Mouse (Mus musculus) kidney, embryonic 16.5 days (tissue): ENCODE data around the gene Fat3. TPM values are rescaled to one million over a fixed set of nuclear protein-coding genes. Genes with fewer than 3 reads are reported as not detected.

Experiments
- ATAC-seq: fragments of 200-750 bp; cut with Nextera tagmentation; 2 replicates; pipeline ENCODE4 v1.8.0; 2017; ENCODE audit warnings: moderate TSS enrichment; ENCODE audit not compliant: low FRiP score, low TSS enrichment
- H3K27ac ChIP-seq: fragments of 300-500 bp; sonication (generic); 2 replicates; pipeline ENCODE4 v1.5.1; 2014; ENCODE audit warnings: low read length
- H3K27me3 ChIP-seq: fragments of 300-500 bp; sonication (generic); 2 replicates; pipeline ENCODE4 v1.6.1; 2014; ENCODE audit warnings: low read length, control low read depth, mixed read lengths; ENCODE audit not compliant: insufficient read depth
- H3K36me3 ChIP-seq: fragments of 300-500 bp; sonication (generic); 2 replicates; pipeline ENCODE4 v1.6.1; 2014; ENCODE audit warnings: low read length, control low read depth, mixed read lengths; ENCODE audit not compliant: insufficient read depth
- H3K4me1 ChIP-seq: fragments of 300-500 bp; sonication (generic); 2 replicates; pipeline ENCODE4 v1.6.1; 2014; ENCODE audit warnings: low read length, control low read depth, mixed read lengths; ENCODE audit not compliant: insufficient read depth
- H3K4me2 ChIP-seq: fragments of 300-500 bp; sonication (generic); replicated peaks from 2 replicates; pipeline ENCODE4 v1.6.1; 2014; ENCODE audit warnings: low read depth, low read length
- H3K4me3 ChIP-seq: fragments of 300-500 bp; sonication (generic); 2 replicates; pipeline ENCODE4 v1.5.1; 2014; ENCODE audit warnings: mild to moderate bottlenecking, low read length
- H3K9ac ChIP-seq: fragments of 300-500 bp; sonication (generic); replicated peaks from 2 replicates; pipeline ENCODE4 v1.6.1; 2014; ENCODE audit warnings: low read length
- H3K9me3 ChIP-seq: fragments of 300-500 bp; sonication (generic); 2 replicates; pipeline ENCODE4 v1.6.1; 2016; ENCODE audit warnings: low read length, control low read depth
- whole genome bisulfite sequencing: fragments of 180-500 bp; shearing (Covaris S2); extraction: QIAGEN DNeasy Blood & Tissue Kit; methylation state at CpG from one replicate; pipeline ENCODE4 v1.1.7; 2014; 5-methylcytosine and 5-hydroxymethylcytosine counted together
- polyA plus RNA-seq: library from polyadenylated mRNA; unstranded; fragments of >200 nt; fragmentation: Nextera tagmentation; extraction: Ambion mirVana; gene quantifications from 2 replicates; pipeline ENCODE4 v1.2.1, GENCODE M21; 2015

The Fat3 gene
- polyA plus RNA-seq, 1 experiment from 2014 or later: 3.3 TPM

DNA sequence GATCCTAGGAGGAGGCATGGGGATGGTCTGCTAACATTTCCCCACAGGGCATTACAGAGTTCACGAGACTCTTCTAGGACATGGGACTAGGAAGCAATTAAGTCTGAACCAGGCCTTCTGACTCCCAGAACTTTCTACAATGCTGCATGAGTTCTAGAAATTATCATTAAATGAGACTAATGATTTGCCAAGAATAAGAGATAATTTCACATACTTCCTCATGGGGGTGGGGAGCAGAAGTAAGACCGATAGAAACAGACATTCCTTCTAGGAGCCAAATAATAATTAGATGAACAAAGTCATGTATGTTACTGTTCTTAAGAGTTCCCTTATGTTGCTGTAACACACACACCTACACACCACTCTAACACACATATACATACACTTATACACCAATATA, 572.8 kb downstream of the Fat3 start:
- Histone ChIP-seq H3K9ac (no peak overlapping the region), H3K4me1 (no peaks in the 10 kb centered on the region), H3K9me3 (no peaks in the 10 kb centered on the region), H3K4me3 (no peak overlapping the region), H3K27me3 (no peaks in the 10 kb centered on the region), H3K27ac (no peak overlapping the region), H3K36me3 (no peaks in the 10 kb centered on the region), H3K4me2 (no peak overlapping the region)
- WGBS: 73% methylated on average over 2 of the region's 2 CpGs
- no peak for ATAC-seq

DNA sequence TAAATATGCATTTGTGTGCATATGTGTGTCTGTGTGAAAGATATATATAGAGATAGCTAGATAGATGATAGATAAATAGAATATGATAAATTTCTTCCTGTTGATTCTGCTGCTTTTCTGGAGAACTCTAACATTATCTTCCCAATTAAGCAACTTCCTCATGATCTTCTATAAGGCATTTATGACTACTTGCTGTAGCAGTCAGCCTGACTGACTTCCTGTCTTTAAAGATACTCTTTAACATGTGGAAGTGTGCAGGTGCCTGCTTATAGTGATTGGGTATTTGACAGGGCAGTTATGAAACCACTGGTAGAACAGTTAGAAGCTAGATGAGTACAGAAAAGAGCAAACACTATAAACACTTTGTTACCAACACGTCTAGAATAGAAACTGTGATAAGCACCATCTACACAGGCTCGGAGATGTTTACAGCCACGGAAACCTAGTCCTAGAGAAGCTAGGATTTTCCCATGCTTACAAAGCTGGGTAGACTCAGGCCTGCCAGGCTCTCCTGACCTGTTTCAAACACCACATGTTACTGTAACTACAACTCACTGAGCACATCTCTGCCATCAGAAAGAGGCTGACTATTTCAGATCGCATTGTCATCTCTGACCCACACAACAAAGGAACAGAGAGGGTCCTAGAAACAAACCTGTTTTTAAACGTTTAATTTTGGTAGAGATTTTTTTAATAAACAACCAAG, 573.6 kb downstream of the Fat3 start:
- Histone ChIP-seq H3K9me3 (no peaks in the 10 kb centered on the region), H3K4me3 (no peak overlapping the region), H3K4me1 (no peaks in the 10 kb centered on the region), H3K27ac (no peak overlapping the region), H3K9ac (no peak overlapping the region), H3K36me3 (no peaks in the 10 kb centered on the region), H3K4me2 (no peak overlapping the region), H3K27me3 (no peaks in the 10 kb centered on the region)
- no peak for ATAC-seq
- WGBS: 79% methylated on average over 5 of the region's 5 CpGs

DNA sequence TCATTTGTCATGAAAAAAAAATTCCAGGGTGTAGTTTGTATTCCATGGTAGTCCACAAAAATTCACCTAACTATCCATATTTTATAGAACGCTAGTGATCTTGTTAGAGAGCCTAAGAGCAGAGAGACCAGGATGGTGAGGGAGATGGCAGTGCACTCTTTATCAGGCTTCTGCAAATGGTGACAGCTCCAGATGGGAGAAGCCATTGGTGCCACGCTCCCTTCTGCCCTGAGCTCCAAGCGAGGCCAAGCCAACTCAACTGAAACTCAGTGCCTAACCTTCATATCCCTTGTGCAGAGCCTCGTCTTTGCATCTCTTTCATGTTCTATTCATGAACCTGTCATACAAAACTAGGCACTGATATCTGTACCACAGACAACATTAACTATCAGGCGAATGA, 575.8 kb downstream of the Fat3 start:
- H3K4me2 ChIP-seq: no peak overlapping the region
- H3K9ac ChIP-seq: no peak overlapping the region
- no peaks in the 10 kb centered on the region for H3K36me3 ChIP-seq
- H3K4me3 ChIP-seq: no peak overlapping the region
- no peaks in the 10 kb centered on the region for H3K9me3 ChIP-seq
- no peak for ATAC-seq
- no peaks in the 10 kb centered on the region for H3K27me3 ChIP-seq
- no peaks in the 10 kb centered on the region for H3K4me1 ChIP-seq
- no peak overlapping the region for H3K27ac ChIP-seq
- 92% methylated on average over 5 of the region's 5 CpGs for WGBS

DNA sequence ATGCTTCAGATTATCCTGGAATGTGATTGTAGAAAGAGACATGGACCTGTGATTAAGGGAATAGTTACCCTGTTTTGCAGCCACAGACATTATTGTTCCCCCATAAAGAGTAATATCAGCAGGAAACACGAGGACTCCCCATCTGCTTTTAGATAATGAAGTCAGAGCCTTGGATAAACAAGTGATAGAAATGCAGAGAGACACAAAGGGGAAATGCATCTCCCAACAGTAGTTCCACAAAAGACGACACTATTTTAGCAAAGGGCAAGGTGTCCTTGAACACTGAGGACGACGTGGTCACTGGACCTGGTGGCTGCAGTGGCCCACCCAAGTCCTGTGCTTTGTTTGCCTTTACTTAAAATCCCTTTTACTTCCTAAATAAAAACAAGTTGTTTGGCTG, 580.8 kb downstream of the Fat3 start:
- no peaks in the 10 kb centered on the region for H3K4me1 ChIP-seq
- no peak overlapping the region for H3K27ac ChIP-seq
- H3K9me3 ChIP-seq: no peaks in the 10 kb centered on the region
- H3K4me3 ChIP-seq: no peak overlapping the region
- H3K4me2 ChIP-seq: no peak overlapping the region
- no peaks in the 10 kb centered on the region for H3K27me3 ChIP-seq
- WGBS: 72% methylated on average over 4 of the region's 4 CpGs
- no peak overlapping the region for H3K9ac ChIP-seq
- no peaks in the 10 kb centered on the region for H3K36me3 ChIP-seq
- no peak for ATAC-seq

DNA sequence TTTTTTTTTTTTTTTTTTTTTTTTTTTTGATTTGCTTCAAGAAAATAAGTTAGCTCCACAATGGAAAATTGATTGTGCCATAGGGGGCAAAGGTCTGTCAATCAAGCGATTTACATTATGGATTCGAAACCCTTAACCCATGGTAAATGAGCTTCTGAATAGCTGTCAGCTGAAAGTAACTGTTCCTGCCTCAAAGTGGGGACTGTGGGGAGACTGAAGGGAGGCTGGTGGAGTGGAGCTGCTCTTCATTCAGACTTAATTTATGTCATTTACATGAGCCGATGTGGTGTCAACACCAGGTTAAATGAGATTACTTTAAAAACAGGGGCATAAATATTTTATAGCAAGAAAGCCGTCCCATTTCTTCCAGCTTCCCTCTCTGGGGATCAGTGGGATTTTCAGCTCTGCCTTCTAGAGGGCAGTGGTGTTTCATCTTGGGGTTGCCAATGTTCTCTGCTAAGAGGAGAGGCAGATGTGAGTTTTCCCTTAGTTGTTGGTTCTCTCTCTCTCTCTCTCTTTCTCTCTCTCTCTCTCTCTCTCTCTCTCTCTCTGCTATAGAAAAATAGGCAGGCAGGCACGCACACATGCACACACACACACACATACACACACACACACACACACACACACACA, 581.6 kb downstream of the Fat3 start:
- H3K27ac ChIP-seq: no peak overlapping the region
- WGBS: 49% methylated on average over 5 of the region's 5 CpGs
- no peaks in the 10 kb centered on the region for H3K36me3 ChIP-seq
- no peak overlapping the region for H3K4me3 ChIP-seq
- no peak overlapping the region for H3K9ac ChIP-seq
- no peak overlapping the region for H3K4me2 ChIP-seq
- H3K27me3 ChIP-seq: no peaks in the 10 kb centered on the region
- H3K9me3 ChIP-seq: no peaks in the 10 kb centered on the region
- no peak for ATAC-seq
- H3K4me1 ChIP-seq: no peaks in the 10 kb centered on the region

DNA sequence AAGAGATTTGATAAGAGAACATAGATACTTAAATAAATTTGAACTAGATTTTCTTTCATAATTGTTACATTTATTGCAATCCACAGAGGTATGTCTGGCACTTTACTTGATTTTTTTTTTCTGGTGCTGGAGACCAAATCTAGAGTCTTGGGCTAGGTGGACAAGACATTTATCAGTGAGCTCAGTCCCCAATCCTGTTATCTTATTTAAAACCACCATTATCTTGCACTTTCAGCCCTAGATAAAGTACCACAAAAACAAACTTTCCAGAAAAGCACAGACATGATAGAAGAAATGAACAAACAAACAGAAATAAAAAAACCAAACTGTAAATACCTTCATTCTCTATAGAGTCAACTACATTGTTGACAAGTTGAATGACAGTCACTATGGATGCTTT, 584.5 kb downstream of the Fat3 start:
- Histone ChIP-seq H3K36me3 (no peaks in the 10 kb centered on the region), H3K9ac (no peak overlapping the region), H3K27ac (no peak overlapping the region), H3K27me3 (no peaks in the 10 kb centered on the region), H3K4me2 (no peak overlapping the region), H3K4me1 (no peaks in the 10 kb centered on the region), H3K4me3 (no peak overlapping the region), H3K9me3 (no peaks in the 10 kb centered on the region)
- no peak for ATAC-seq

DNA sequence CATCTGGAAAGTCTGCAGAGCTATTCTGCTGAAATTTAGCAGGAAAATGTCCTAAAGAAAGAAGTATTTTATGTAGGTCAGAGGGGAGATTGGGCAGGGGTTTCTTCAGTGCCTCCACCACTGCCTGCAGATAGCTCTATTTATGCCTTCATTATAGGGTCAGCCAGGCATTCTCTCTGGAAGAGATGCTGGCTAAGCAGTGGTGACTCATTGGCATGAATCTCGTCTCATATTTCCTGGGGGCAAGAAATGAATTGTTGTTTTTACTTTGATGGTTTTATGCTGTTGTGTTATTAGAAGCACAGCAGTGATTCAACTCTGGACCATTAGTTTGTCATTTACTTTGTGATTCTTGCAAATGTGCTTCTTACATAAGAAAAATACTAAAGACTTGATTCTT, 588.4 kb downstream of the Fat3 start:
- H3K9me3 ChIP-seq: no peaks in the 10 kb centered on the region
- no peaks in the 10 kb centered on the region for H3K36me3 ChIP-seq
- H3K4me1 ChIP-seq: no peaks in the 10 kb centered on the region
- 5% methylated on average over 1 of the region's 1 CpGs for WGBS
- ATAC-seq: no peak
- H3K4me2 ChIP-seq: no peak overlapping the region
- H3K9ac ChIP-seq: no peak overlapping the region
- no peak overlapping the region for H3K4me3 ChIP-seq
- no peaks in the 10 kb centered on the region for H3K27me3 ChIP-seq
- H3K27ac ChIP-seq: no peak overlapping the region

DNA sequence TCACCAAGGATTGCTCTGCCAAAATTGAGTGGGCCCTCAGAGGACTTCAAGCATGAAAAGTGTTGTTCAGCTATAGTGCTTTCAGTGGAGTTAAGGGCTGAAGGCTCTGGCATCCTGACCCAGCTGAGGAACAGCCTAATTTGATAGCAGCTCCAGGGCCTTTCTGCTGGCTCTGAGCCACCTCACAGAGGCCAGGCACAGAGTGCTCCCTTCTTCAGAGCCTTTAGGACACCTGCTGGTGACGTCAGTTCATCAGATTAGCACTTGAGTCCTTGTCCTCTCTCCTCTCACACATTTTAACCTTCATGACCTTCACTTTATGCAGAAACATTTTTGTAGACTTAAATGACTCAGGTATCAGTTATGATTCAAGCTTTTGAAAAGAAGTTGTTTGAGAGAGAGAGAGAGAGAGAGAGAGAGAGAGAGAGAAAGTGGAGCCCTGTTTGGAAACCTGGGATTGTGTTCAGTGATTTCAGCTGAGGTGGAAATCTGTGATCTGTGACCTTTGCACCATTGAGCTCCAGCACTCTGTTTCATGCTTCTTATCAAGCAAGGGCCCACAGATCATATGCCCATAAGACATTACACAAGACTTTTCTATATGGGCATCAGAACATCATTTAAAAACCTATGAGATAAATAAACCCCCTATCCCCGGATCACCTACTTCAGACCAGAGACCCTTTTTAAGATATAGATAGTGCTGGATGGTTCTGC, 591.5 kb downstream of the Fat3 start:
- no peaks in the 10 kb centered on the region for H3K27me3 ChIP-seq
- H3K36me3 ChIP-seq: no peaks in the 10 kb centered on the region
- H3K27ac ChIP-seq: no peak overlapping the region
- H3K4me1 ChIP-seq: no peaks in the 10 kb centered on the region
- no peak for ATAC-seq
- WGBS: 79% methylated on average over 2 of the region's 2 CpGs
- H3K4me3 ChIP-seq: no peak overlapping the region
- H3K9me3 ChIP-seq: no peaks in the 10 kb centered on the region
- no peak overlapping the region for H3K4me2 ChIP-seq
- H3K9ac ChIP-seq: no peak overlapping the region

DNA sequence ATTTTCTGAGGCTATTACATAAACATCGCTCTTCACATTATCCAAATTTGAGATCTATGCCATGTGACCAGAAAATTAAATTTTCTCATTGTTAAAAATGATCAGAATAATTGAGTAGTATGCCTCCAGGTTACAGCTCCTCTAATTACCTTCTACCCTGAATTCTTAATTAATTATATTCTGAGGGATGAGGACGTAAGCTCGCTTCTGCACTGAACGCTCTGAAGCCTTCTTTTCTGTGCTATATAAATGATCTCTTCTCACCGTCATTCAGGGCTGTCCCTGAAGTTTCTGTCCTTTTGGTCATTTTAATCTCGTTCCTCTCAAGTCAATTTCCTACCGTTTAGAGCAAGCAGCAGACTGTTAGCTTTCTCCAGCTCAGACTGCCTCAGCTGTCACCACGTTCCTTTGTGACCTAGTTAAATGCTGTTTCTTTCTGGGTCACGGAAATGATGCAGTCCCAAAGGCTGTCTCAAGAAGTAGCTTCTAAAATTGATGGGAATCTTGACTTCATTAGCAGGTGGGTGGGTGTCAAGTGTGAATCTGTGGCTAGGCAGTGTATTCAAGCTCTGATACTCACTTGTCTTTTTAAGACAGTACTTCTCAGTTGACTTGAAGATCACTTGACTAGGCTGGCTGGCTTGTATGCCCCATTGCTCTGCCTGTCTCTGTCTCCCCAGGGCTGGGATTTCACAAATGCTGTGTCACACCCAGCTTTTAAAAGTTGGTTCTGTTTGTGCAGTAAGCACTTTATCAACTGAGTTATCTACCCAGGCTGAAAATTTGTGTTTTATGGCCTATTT, 596.9 kb downstream of the Fat3 start:
- no peak overlapping the region for H3K4me2 ChIP-seq
- no peaks in the 10 kb centered on the region for H3K36me3 ChIP-seq
- H3K4me1 ChIP-seq: no peaks in the 10 kb centered on the region
- no peaks in the 10 kb centered on the region for H3K27me3 ChIP-seq
- H3K4me3 ChIP-seq: no peak overlapping the region
- H3K9me3 ChIP-seq: no peaks in the 10 kb centered on the region
- 57% methylated on average over 9 of the region's 9 CpGs for WGBS
- no peak overlapping the region for H3K9ac ChIP-seq
- no peak for ATAC-seq
- no peak overlapping the region for H3K27ac ChIP-seq
